Mouse (Mus musculus) ES-E14 (cell line): ENCODE data around the gene Lin7c.

ENCODE experiments used
- CHD2 ChIP-seq: IDR thresholded peaks from 2 replicates; pipeline ENCODE4 v1.6.1; 2014; ENCODE audit warnings: mild to moderate bottlenecking, low read depth, low read length, inconsistent platforms
- HCFC1 ChIP-seq: IDR thresholded peaks from 2 replicates; pipeline ENCODE4 v1.6.1; 2012; ENCODE audit warnings: low read length, inconsistent platforms, borderline replicate concordance; ENCODE audit not compliant: insufficient read depth
- MAFK ChIP-seq: IDR thresholded peaks from 2 replicates; pipeline ENCODE4 v1.6.1; 2014; ENCODE audit warnings: mild to moderate bottlenecking, low read depth, low read length, inconsistent platforms; ENCODE audit not compliant: insufficient read depth
- ZC3H11A ChIP-seq: IDR thresholded peaks from 2 replicates; pipeline ENCODE4 v1.6.1; 2012; ENCODE audit warnings: low read depth, mild to moderate bottlenecking, inconsistent platforms, low read length, borderline replicate concordance
- ZNF384 ChIP-seq: IDR thresholded peaks from 2 replicates; pipeline ENCODE4 v1.6.1; 2012; ENCODE audit warnings: low read depth, low read length, inconsistent platforms

GRCm38 (mm10) chr2:109848305-109848704 is 42.3 kb upstream of the Lin7c start:
- TF ChIP-seq ZC3H11A (no peak), HCFC1 (no peak), ZNF384 (no peak), MAFK (no peak), CHD2 (no peak)
